Mouse (Mus musculus) erythroid progenitor cell, adult 5-6 weeks (primary cell): ENCODE measurements around the gene Mboat2. TPM values are rescaled to one million over a fixed set of nuclear protein-coding genes. Genes with fewer than 3 reads are reported as not detected.

ENCODE experiments used
- ATAC-seq: replicated peaks from 2 replicates; pipeline ENCODE4 v1.8.0; 2016; ENCODE audit warnings: moderate number of reproducible peaks, mild to moderate bottlenecking, moderate TSS enrichment, inconsistent platforms; ENCODE audit not compliant: poor library complexity, low FRiP score, severe bottlenecking
- total RNA-seq, 2 experiments: library from RNA; stranded (forward) in 1 of 2; stranded (reverse) in 1 of 2; fragments of 150-400 nt in 1 of 2; fragments of 186-747, 209-891 nt in 1 of 2; gene quantifications; 2 replicates each; pipeline versions ENCODE4 v1.2.3 to v1.2.4; 2015 to 2017; ENCODE audit warnings: low replicate concordance in 2 of 2

Mboat2 gene
- total RNA-seq, 2 experiments from 2014 or later, result 84.0 to 117 TPM

GRCm38 (mm10) chr12:24893777-24894468 lies 63.2 kb downstream of the Mboat2 start:
- 0 out of 2 replicates have a peak, but pooled peaks have one; percentile 15 for ATAC-seq

- no peak for ATAC-seq
These were observed 64.7 kb downstream of the Mboat2 start for GRCm38 (mm10) chr12:24895352-24895751.

GRCm38 (mm10) chr12:24897354-24897753 lies 66.7 kb downstream of the Mboat2 start:
- ATAC-seq, result no peak

- no peak for ATAC-seq
These were observed 67.5 kb downstream of the Mboat2 start for GRCm38 (mm10) chr12:24898226-24898625.

GRCm38 (mm10) chr12:24899636-24900035 lies 69.0 kb downstream of the Mboat2 start:
- no peak for ATAC-seq

- ATAC-seq, result no peak
These were observed 72.1 kb downstream of the Mboat2 start for GRCm38 (mm10) chr12:24902736-24903135.

GRCm38 (mm10) chr12:24907894-24908293 lies 77.2 kb downstream of the Mboat2 start:
- no peak for ATAC-seq

- no peak for ATAC-seq
These were observed 79.0 kb downstream of the Mboat2 start for GRCm38 (mm10) chr12:24909679-24910078.

- no peak for ATAC-seq
These were observed 81.5 kb downstream of the Mboat2 start for GRCm38 (mm10) chr12:24912174-24912573.

GRCm38 (mm10) chr12:24912876-24913275 lies 82.2 kb downstream of the Mboat2 start:
- no peak for ATAC-seq

GRCm38 (mm10) chr12:24918575-24919262 lies 88.0 kb downstream of the Mboat2 start:
- no peak for ATAC-seq

GRCm38 (mm10) chr12:24920861-24921260 lies 90.2 kb downstream of the Mboat2 start:
- no peak; the same call in 1 of the 2 replicates for ATAC-seq

- no peak for ATAC-seq
These were observed 93.3 kb downstream of the Mboat2 start for GRCm38 (mm10) chr12:24924003-24924402.

GRCm38 (mm10) chr12:24925276-24925675 lies 94.6 kb downstream of the Mboat2 start:
- no peak for ATAC-seq

GRCm38 (mm10) chr12:24925684-24926083 lies 95.0 kb downstream of the Mboat2 start:
- no peak for ATAC-seq

GRCm38 (mm10) chr12:24928051-24928748 lies 97.5 kb downstream of the Mboat2 start:
- ATAC-seq, result no peak

- no peak for ATAC-seq
These were observed 98.4 kb downstream of the Mboat2 start for GRCm38 (mm10) chr12:24929043-24929442.

- ATAC-seq, result peak; percentile 88
These were observed 100.1 kb downstream of the Mboat2 start for GRCm38 (mm10) chr12:24930760-24931159.

GRCm38 (mm10) chr12:24932120-24932519 lies 101.4 kb downstream of the Mboat2 start:
- no peak for ATAC-seq

GRCm38 (mm10) chr12:24933206-24933775 lies 102.6 kb downstream of the Mboat2 start:
- no peak for ATAC-seq
